Mouse (Mus musculus) midbrain, postnatal 0 days (tissue): Measurements from ENCODE around the gene Prkaca. TPM values are rescaled to one million over a fixed set of nuclear protein-coding genes. Genes with fewer than 3 reads are reported as not detected.
"Not testable (repeated sequence)": the region's sequence is repeated elsewhere in the genome, so short reads cannot be mapped to it uniquely, and the experiment has no call there.

Source experiments
- ATAC-seq: fragments of 200-750 bp; cut with Nextera tagmentation; 2 replicates; pipeline ENCODE4 v1.8.0; 2017; ENCODE audit warnings: moderate number of reproducible peaks, mild to moderate bottlenecking, moderate TSS enrichment, moderate library complexity; ENCODE audit not compliant: low FRiP score
- DNase-seq: peaks from one replicate; pipeline ENCODE4 v3.0.0-alpha.2; 2015; ENCODE audit warnings: low spot score
- H3K27ac ChIP-seq: fragments of 300-500 bp; sonication (generic); 2 replicates; pipeline ENCODE4 v1.5.1; 2014; ENCODE audit warnings: low read depth, mild to moderate bottlenecking, low read length, mixed read lengths
- H3K27me3 ChIP-seq: fragments of 300-500 bp; sonication (generic); 2 replicates; pipeline ENCODE4 v1.6.1; 2014; ENCODE audit warnings: low read length, control low read depth, mixed read lengths; ENCODE audit not compliant: insufficient read depth
- H3K36me3 ChIP-seq: fragments of 300-500 bp; sonication (generic); 2 replicates; pipeline ENCODE4 v1.6.1; 2014; ENCODE audit warnings: low read length, control low read depth, mixed read lengths; ENCODE audit not compliant: insufficient read depth
- H3K4me1 ChIP-seq: fragments of 300-500 bp; sonication (generic); 2 replicates; pipeline ENCODE4 v1.6.1; 2014; ENCODE audit warnings: mild to moderate bottlenecking, control low read depth, antibody characterized with exemption, low read length, mixed read lengths; ENCODE audit not compliant: insufficient read depth
- H3K4me2 ChIP-seq: fragments of 300-500 bp; sonication (generic); 2 replicates; pipeline ENCODE4 v1.6.1; 2014; ENCODE audit warnings: low read depth, mild to moderate bottlenecking, low read length, mixed read lengths; ENCODE audit not compliant: poor library complexity, severe bottlenecking
- H3K4me3 ChIP-seq: fragments of 300-500 bp; sonication (generic); 2 replicates; pipeline ENCODE4 v1.5.1; 2014; ENCODE audit warnings: low read depth, mild to moderate bottlenecking, low read length, moderate library complexity
- H3K9ac ChIP-seq: fragments of 300-500 bp; sonication (generic); replicated peaks from 2 replicates; pipeline ENCODE4 v1.6.1; 2014; ENCODE audit warnings: mild to moderate bottlenecking, low read length, moderate library complexity, mixed read lengths; ENCODE audit not compliant: poor library complexity, severe bottlenecking
- H3K9me3 ChIP-seq: fragments of 300-500 bp; sonication (generic); 2 replicates; pipeline ENCODE4 v1.6.1; 2016; ENCODE audit warnings: low read length, control low read depth
- CTCF ChIP-seq: IDR thresholded peaks from 2 replicates; pipeline ENCODE4 v1.5.1; 2016; ENCODE audit warnings: antibody characterized with exemption, mild to moderate bottlenecking
- WGBS: fragments of 180-500 bp; shearing (Covaris S2); extraction: QIAGEN DNeasy Blood & Tissue Kit; methylation state at CpG from one replicate; pipeline ENCODE4 v1.1.7; 2014; 5-methylcytosine and 5-hydroxymethylcytosine counted together
- polyA plus RNA-seq: library from polyadenylated mRNA; unstranded; fragments of >200 nt; fragmentation: Nextera tagmentation; extraction: Ambion mirVana; gene quantifications from 2 replicates; pipeline ENCODE4 v1.2.1, GENCODE M21; 2015
- total RNA-seq: library from RNA; depleted of rRNA; stranded (reverse); fragments of >200 nt; gene quantifications from 2 replicates; pipeline ENCODE4 v1.2.3, GENCODE M21; 2014

Gene Prkaca
- total and polyA plus RNA-seq, 2 experiments from 2014 or later, result 218 to 253 TPM

DNA sequence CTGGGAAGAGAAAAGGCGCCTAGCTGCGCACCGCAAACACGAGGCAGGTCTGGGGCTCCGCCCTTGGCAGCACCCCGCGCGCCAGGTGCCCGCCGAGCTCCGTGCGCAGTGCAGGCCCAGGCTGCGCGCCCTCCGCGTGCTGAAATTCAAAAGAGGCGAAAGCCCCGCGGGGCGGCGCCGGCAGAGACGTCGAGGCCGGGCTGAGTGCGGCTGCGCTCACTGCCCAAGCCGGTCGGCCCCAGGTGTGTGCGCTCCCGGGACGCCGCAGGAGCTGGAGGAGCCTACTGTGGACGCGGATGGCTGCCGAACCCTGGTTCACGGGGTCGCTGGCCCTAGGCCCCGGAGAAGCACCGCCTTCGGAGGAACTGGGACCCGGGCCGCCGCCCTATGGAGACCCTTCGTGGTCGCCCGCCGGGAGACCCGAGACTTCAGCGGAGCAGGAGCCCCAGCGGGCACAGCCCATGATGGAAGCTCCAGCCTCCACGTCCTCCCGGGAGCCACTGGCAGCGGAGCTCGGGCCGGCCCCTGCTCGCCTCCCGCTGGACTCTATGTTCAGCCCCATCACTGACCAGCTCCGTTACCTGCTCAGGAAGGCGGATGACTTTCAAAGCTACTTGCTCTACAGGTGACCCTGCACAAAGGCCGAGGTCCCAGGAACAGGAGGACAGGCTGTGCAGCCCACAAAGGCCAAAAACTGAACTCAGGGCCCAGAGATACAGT lies 28.6 kb downstream of the Prkaca start, which contains the start of gene 1700067K01Rik:
Gene 1700067K01Rik (plus strand): TSS at position 222 of the 720 bp plus-strand sequence.
- ATAC-seq (no peak), DNase-seq (no peak)
- Histone ChIP-seq H3K27ac (no peak within 1 kb of the TSS), H3K36me3 (no peaks in the 10 kb centered on the region), H3K9ac (peak within 1 kb of the TSS; percentile 24; the same call in 1 of the 2 replicates), H3K4me1 (peaks cover 5% of the 10 kb centered on the region; the same call in 1 of the 2 replicates), H3K27me3 (no peaks in the 10 kb centered on the region), H3K4me3 (no peak within 1 kb of the TSS), H3K9me3 (no peaks in the 10 kb centered on the region), H3K4me2 (peak within 1 kb of the TSS; percentile 12; the same call in 1 of the 2 replicates)
- no peak for TF ChIP-seq CTCF
- WGBS, result 35% methylated on average over 61 of the region's 61 CpGs

DNA sequence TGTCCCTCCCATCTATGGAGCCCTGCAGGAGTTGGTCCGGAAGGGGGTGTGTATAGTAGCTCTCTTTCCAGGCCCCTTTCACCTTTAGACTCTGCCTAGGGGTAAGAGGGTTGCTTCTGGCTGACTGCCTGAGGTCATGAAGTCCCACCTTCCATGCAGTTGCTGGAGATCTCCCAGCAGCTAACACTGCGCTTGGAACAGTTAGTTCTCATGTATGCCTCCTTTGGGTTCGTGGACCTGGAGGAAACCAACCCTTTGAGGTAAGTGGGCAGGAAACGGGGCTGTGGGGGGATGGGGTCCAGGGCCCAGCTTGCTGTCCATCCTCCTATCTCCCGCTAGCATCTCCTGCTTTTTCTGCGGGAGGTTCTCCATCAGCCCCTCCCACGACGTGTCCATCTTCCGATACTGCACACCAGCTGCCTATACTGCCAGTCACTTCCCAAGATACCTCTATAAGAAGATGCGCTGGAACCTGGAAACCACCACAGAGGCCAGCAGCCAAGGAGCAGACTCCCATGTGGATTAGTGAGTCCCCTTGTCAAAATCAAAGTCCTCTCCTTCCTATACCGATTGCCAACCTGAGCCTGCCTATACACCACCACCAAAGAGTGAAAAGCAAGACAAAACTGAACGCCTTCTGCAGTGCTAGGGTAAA lies 30.3 kb downstream of the Prkaca start:
- DNase-seq (no peak), ATAC-seq (no peak)
- peaks cover 5% of the 10 kb centered on the region; the same call in 1 of the 2 replicates for H3K4me1 ChIP-seq
- H3K4me2 ChIP-seq, result no peak overlapping the region
- 58% methylated on average over 12 of the region's 12 CpGs for WGBS
- no peak overlapping the region for H3K9ac ChIP-seq
- no peaks in the 10 kb centered on the region for H3K9me3 ChIP-seq
- H3K27me3 ChIP-seq, result no peaks in the 10 kb centered on the region
- H3K4me3 ChIP-seq, result no peak overlapping the region
- TF ChIP-seq CTCF, result no peak
- H3K27ac ChIP-seq, result no peak overlapping the region
- H3K36me3 ChIP-seq, result no peaks in the 10 kb centered on the region

DNA sequence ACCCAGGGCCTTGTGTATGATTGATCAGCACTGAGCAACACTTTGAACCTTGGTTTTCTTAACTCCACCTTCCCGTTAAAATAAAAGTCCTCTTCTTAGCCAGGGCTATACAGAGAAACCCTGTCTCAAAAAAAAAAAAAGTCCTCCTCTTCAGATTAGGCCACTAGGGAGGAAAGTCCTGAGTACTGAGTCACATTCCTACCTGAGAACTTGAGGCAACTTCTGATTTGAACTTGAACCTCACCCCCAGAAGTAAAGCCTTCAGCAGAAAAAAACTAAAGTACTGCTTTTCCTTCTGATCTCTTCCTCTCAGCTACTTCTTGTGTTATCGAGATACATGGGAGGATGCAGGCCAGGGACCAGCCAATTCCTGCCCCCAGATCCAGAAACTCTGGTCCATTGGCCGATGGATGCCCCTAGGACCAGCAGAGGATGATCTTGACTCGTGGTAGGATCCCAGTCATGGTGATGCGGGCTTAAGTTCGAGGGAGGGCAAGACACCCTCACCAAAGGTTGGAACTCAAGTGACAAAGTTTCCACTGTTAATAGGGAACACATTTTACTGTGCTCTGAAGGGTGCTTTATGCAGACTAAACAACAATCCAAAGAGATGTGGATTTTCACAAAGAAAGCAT lies 30.9 kb downstream of the Prkaca start:
- Histone ChIP-seq H3K36me3 (no peaks in the 10 kb centered on the region), H3K9me3 (no peaks in the 10 kb centered on the region), H3K4me1 (peaks cover 5% of the 10 kb centered on the region; the same call in 1 of the 2 replicates), H3K27ac (no peak overlapping the region), H3K9ac (no peak overlapping the region), H3K27me3 (no peaks in the 10 kb centered on the region), H3K4me2 (peak overlapping the region; percentile 95), H3K4me3 (peak overlapping the region; percentile 61)
- ATAC-seq, result no peak
- no peak for TF ChIP-seq CTCF
- no peak for DNase-seq
- WGBS, result 69% methylated on average over 6 of the region's 6 CpGs

DNA sequence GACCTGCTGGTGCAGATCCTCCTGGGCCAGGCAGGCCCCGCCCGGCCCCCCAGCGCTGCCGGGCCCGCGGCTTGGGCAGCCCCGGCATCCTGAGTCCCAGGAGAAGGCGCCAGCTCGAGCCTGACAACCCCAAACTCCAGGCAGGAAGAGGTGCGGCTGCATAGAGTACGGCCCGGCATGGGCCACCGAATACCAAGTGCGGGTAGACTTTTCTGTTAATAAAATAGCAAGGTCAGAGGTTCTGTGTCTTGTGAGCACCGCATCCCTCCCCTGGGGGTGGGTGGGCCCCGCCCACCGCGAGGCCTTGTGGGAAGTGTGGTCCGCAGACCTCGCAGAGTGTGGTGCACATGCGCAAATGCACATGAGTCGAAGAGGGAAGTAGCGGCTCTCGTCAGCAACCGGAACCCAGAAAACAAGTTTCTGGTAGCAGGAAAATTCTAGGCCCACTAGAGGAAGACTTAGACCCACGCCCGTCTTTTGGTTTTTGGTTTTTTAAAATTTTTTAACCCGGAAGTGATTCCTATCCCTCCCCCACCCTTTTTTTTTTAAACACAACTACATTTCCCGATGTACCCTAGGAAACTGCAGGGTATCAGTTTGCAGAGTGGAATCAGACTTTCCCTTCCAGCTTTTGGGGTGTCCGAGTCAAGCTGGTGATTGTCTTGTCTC lies 31.9 kb downstream of the Prkaca start:
- H3K4me2 ChIP-seq, result peak overlapping the region; percentile 95
- peak overlapping the region; percentile 68 for H3K27ac ChIP-seq
- H3K36me3 ChIP-seq, result no peaks in the 10 kb centered on the region
- no peaks in the 10 kb centered on the region for H3K4me1 ChIP-seq
- WGBS, result under 1% methylated on average over 30 of the region's 30 CpGs
- TF ChIP-seq CTCF, result no peak
- peak overlapping the region; percentile 57 for H3K9ac ChIP-seq
- ATAC-seq, result peak; percentile 80
- peak overlapping the region; percentile 61 for H3K4me3 ChIP-seq
- H3K27me3 ChIP-seq, result no peaks in the 10 kb centered on the region
- DNase-seq, result peak; percentile 95
- no peaks in the 10 kb centered on the region for H3K9me3 ChIP-seq

DNA sequence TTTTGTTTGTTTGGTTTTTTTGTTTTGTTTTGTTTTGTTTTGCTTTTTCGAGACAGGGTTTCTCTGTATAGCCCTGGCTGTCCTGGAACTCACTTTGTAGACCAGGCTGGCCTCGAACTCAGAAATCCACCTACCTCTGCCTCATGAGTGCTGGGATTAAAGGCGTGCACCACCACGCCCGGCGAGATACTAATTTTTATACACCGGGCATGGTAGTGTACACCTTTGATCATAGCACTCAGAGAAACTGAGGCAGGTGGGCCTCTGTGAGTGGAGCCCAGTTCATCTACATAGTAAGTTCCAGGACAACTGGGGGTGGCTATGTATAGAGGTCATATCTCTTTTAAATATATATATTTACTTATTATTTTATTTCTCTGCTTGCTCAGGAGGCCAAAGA lies 32.7 kb downstream of the Prkaca start:
- H3K9ac ChIP-seq, H3K4me1 ChIP-seq, H3K4me3 ChIP-seq, H3K9me3 ChIP-seq, H3K36me3 ChIP-seq, H3K27ac ChIP-seq, DNase-seq, ATAC-seq, H3K27me3 ChIP-seq, H3K4me2 ChIP-seq: not testable (repeated sequence)
- WGBS, result 92% methylated on average over 7 of the region's 7 CpGs
